Mouse (Mus musculus): Measurements from ENCODE around the gene Dnase1.
"Not testable (repeated sequence)": the region's sequence is repeated elsewhere in the genome, so short reads cannot be mapped to it uniquely, and the experiment has no call there.

The Dnase1 gene

DNA sequence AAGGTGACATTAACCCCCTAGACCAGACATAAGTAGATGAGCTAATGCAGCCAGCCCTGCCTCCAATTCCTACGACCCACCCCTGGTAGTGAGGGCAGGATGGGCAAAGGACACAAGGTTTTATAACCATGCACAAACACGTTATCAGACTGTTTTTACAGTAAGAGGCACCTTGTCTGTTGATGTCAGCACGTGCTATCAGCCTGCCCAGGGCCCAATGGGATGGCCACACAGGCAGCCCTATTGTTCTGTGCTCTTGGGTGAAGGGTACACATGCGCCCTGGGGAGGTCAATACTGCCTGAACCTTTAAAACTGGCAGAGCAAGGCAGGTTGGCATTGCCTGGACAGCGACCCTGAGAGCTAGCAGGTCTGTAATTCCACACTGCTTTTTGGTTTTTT is at the start of gene Dnase1:
Gene Dnase1, plus strand, starts transcription at position 136 of the 400 bp plus-strand sequence.
- no peak for DNase-seq (ENCODE audit: low read depth)

DNA sequence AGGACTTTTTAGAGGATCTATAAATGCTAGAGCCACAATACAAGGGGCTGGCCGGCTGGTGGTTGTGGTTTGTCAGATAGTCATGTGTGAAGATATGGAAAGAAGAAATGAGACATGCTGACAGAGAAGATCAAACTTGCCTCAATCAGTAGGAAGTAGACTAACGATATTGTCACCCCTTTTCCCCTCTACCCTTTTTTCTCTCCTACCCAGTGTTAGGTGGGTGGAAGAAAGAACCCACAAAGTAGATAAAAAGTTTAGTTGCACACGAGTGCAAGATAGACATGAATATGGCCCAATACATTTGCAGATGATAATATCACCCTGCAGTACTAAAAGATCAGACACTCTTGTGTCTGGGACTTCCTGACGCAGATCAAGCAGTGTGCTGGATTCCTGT is 48.3 kb upstream of the Dnase1 start:
- no peak for DNase-seq (ENCODE audit: low read depth)

DNA sequence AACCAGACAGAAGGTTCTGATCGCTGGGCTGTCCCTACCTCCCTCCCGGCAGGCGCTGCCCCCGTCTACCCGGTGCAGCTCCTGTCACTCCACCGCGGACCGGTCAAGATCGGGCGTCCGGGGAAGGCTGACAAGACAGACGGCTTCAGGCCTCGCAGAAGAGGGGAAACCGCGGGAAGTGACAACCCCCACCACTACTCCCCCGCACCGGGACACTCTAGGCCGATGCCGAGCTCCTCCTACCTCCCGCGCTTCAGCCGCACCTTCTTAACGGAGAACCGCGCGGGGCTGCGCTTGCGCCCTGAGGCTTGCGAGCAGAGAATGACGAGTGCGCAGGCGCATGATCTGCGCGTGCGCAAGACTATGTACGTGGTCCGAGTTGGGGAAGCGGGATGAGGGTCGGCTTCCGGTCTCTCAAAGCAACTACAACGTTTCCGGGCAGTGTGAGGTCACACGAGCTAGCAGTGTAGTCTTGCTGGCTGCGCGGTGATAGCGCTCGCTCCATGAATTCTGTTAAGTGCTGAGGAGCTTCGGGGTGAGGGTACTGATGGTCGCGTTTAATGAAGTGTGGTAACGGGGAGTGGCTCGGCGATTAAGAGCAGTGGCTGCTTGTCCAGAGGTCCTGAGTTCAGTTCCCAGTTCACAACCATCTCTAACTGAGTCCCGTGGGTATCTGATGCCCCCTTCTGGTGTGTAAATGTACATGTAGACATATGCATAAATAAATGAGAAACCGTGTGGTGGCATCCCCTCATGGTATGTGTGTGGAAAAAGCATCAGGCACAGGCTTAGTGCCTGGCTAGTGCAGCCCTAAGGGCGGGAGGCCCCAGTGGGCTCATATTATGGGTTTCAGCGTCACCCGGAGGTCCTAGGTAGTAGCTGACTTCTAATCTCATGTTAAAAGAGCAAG is 33.0 kb upstream of the Dnase1 start, which contains the start of gene Slx4:
Gene Slx4, minus strand, starts transcription at position 282 of the 910 bp plus-strand sequence.
- peak; percentile 98 for DNase-seq (ENCODE audit: low read depth)

DNA sequence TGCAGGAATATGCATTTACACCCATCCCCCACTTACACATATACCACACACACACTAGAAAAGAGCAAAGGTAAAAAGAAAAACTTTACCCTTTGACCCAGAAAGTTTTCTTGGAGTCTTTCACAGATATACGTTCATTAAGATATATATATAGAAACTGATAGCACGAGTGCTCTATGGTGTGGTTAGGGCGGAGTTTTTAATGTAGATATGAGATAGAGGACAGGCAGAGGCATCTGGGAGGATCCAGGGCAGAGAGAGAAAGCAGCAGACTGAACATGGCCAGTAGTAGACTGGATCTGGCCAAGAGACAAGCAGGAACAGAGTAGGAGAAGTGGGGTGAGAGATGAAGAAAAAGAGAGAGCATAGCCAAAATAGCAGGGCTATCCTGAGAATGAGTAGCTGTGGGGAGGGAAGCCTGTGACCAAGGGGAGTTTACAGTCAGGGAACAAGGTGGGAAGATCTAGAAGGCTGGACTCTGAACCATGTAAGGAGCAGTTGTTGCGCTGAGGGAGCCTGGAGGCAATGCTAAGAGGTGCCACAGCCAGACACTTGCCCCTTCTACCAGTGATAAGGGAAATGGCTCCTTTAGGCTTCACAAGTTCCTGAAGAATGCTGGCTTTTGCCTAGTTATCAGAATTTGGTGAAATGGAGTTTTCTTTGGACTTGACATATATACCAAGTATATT is 23.7 kb upstream of the Dnase1 start:
- no peak for DNase-seq (ENCODE audit: low read depth)

DNA sequence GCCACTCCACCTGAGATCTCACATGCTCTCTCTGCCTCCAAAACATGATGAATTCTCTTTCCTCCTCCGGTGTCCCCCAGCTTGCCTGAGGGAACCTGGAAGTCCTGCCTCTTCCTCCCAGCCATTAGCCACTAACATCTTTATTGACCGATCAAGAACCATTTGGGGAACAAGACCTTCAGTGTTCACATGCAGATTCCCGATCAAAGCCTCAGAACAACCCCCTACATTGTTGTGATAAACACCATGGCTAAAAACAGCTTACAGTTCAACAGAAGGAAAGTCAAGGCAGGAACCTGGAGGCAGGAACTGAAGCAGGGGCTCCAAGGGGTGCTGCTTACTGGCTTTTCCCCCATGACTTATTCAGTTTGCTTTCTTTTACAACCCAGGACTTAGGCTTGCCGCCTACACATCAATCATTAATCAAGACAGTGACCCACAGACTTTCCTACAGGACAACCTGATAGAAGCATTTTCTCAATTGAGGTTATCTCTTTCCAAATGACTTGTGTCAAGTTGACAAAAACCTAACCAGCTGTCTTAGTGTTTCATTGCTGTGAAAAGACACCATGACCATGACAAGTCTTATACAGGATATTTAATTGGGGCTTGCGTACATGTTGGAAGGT is 22.6 kb upstream of the Dnase1 start:
- DNase-seq (ENCODE audit: low read depth): no peak

DNA sequence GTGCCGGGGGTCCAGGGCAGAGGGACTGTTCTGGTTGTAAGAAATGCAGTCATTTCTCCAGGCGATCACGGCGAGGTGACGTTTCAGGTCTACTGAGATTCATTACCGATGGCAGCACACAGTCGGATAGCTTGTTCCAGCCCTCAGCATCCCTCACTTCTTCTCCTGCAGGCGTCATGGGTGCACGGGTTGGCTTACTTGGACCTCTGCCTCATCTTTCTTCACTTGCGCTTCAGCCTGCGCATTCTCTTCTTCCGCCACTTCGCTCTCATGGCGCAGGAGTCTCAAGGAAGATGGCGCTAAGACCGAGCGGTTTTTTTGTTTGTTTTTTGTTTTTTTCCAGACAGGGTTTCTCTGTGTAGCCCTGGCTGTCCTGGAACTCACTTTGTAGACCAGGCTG is 20.0 kb upstream of the Dnase1 start:
- not testable (repeated sequence) for DNase-seq (ENCODE audit: low read depth)

DNA sequence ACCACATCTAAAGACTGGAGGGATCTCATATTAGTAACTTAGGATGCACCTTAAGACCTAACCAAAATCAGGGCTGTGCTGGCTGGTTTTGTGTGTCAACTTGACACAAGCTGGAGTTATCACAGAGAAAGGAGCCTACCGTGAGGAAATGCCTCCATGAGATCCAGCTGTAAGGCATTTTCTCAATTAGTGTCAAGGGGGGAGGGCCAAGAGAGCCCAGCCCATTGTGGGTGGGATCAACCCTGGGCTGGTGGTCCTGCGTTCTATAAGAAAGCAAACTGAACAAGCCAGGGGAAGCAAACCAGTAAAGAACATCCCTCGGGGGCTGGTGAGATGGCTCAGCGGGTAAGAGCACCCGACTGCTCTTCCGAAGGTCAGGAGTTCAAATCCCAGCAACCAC is 19.3 kb upstream of the Dnase1 start:
- DNase-seq (ENCODE audit: low read depth): not testable (repeated sequence)

DNA sequence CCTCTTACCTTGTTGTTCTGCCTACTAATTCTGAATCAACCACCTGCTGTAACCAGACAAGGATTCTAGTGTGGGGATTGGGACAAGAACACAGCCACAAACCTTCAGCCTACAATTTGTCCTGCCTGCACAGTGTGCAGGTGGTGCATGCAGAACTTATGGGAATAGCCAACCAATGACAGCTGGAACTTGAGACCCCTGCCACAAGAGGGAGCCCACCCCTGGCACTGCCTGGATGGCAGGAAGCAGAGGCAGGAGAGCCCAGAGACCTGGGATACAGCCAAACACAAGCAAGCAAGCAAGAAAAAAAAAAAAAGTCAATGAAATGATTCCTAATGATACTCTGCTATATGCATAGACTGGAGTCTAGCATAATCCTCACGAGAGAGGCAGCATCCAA is 15.5 kb upstream of the Dnase1 start:
- no peak for DNase-seq (ENCODE audit: low read depth)

DNA sequence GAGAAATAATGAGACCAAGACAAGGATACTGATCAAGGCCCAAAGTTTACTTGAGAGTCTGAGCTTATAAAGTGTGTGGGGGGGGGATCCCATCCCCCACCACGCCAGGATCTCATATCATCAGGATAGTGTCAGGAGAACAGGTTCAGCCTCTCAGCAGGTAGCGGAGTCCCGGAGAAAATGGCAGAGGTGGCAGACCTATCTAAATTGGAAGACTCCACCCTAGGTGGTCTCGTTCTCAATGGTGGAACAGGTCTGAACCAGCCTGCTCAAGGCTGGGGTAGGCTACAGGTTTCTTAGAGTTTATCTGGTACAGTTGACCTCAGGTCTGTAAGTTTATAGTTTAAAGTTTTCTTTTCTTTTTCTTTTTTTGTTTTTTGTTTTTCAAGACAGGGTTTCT is 14.0 kb upstream of the Dnase1 start:
- no peak for DNase-seq (ENCODE audit: low read depth)

DNA sequence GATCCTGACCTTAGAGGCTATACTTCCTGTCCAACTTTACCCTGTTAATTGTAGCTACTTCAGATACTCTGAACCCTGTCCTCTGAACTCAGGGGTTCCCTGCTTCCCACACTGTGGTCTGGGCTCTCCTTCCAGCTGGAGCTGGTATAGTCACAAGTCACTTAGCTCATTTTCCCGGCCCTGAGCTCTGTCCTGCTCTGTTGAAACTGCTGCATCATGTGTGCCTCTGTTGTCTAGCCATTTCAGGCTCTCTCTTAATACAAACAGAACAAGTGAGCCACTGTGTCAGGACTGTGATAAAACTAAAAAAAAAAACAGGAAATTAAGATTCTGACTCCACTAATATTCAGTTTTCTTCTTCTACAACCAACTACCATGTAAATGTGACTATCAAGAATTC is 10.1 kb upstream of the Dnase1 start:
- DNase-seq (ENCODE audit: low read depth): no peak

DNA sequence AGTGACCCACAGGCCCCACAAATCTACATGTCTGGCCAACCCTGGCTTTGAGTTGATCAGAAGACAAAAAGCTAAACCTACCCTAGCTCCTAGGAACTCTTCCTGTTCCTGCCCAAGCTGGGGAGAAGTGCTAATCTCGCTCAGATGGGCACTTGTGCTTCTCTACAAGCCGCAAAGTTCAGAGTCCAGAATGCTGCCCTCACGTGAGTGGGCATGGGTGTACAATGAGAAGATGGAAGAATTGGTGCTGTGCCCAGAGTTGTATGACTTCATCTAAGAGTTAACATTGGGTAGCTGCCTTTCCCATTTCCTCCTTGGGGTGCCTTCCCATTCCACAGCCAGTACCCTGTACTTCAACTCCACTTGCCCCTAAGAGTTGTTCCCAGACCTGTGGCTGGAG is 9.5 kb upstream of the Dnase1 start:
- no peak for DNase-seq (ENCODE audit: low read depth)

DNA sequence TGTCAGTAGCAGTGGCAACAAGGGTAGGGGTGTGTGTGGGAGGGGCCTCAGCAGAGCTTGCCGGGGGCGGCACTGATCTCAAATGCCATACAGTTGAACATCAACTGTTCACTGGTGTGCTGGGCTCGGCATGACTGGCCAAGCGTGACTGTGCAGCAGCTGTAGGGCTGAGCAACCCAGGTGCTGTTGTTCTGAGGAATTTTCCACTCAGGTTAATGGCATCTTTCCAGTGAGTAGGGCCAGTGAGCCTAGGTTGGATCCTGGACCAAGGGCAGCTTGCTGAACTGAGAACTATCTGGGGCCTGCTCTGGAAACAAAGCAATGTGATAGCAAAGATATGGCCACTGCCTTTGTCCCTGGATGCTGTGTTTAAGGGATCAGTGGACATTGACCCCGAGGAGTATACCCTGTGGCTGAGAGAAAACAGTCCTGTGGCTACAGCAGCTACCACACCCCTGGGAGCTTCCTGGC is 7.3 kb upstream of the Dnase1 start:
- no peak for DNase-seq (ENCODE audit: low read depth)

DNA sequence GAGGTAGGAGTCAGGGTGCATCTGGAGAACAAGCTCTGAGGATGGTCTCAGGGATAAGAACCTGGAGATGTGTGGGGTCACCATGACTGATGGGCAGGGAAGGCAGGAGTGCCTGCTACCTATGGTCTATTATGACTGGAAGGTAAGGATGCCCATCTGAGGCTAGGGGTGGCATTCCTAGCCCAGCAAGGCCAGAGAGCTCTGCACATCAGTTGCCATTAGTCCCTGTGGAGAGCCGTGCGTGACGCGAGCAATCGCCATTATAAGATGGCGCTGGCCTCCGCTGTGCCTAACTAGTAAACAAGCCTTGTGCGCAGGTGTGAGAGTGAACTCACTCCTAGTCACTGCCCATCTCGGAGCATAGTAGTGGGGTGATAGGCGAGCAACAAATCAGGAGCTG is 6.2 kb upstream of the Dnase1 start:
- no peak for DNase-seq (ENCODE audit: low read depth)

DNA sequence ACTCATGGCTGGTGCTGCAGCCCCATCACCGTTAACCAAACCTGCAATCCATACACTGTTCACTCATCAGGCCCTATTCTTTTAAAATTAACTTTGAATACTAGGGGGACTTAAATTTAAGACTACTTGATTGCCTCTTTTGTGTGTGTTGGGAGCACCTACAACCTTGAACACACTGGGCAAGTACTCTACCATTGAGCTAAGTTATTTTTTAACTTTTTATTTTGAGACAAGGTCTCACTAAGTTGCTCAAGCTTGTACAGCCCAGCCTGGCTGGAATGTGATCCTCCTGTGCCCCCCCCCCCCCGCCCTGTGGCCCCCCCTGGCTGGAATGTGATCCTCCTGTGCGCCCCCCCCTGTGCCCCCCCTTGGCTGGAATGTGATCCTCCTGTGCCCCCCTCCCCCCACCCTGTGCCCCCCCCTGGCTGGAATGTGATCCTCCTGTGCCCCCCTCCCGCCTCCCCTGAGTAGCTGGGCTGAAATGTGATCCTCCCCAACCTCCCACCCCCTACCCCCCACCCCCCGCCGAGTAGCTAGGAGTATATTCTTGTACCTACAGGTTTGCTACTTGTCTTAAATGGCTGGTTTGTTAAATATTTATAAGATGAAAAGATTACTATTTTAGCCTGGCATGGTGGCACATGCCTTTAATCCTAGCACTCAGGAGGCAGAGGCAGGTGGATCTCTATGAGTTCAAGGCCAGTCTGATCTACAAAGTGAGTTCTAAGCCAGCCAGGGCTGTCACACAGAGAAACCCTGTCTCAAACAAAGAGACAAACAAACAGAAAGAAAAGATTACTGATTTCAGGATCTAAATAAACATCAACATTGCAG is 5.1 kb upstream of the Dnase1 start:
- no peak for DNase-seq (ENCODE audit: low read depth)

DNA sequence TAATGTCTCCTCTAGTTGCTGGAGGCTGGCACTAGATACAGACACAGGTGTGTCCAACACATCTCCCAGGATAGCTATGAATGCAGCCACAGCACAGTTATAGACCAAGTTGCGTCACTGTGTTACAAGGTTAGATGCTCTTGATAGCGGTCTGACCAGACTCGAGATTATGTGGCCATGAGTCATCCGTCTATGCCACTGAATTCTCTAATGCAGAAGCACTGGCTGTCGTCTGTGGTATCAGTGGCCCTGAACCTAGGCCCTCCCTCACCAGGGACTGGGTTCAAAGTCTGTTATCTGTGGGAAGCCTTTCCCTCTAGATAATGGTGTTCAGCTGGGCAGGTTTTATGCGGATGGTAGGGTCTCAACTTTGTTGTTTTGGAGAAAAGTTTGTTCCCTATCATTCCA is 4.4 kb upstream of the Dnase1 start:
- DNase-seq (ENCODE audit: low read depth): peak; percentile 97

DNA sequence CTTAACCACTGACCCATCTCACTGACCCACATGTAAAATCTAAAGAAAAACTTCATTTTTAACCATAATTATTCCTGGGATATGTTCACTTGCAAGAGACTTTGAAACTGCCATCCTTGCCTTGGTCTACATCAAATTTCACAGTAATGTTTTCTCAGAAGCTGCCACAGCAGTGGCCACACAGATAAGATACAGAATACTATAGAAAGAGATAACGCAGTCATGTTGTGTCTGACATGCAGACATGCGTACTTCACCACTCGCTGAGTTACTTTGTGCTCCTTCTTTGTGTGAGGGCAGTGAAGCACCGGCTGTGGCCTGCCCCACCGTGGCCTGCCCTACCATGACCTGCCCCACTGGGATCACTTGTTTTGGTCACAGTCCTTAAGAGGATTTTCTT is 2.8 kb upstream of the Dnase1 start:
- DNase-seq (ENCODE audit: low read depth): no peak

DNA sequence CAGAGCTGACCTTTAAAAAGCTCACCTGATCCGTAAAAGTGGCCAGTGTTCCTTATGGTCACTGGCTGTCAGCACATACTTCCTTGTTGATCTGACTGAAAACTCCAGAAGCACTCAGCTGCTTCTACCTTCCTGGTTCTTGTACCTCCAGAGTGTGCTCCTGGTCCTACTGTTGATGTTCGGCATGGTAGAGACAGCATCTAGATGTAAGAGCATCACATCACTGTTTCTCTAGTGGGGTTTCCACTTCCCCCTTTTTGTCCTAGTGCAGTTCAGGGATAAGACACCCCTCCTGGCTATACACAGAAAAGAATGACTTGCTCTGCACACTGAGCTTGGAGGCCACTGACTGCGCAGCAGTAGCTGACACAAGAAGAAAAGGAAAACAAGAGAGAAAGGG is 2.3 kb upstream of the Dnase1 start:
- DNase-seq (ENCODE audit: low read depth): no peak

DNA sequence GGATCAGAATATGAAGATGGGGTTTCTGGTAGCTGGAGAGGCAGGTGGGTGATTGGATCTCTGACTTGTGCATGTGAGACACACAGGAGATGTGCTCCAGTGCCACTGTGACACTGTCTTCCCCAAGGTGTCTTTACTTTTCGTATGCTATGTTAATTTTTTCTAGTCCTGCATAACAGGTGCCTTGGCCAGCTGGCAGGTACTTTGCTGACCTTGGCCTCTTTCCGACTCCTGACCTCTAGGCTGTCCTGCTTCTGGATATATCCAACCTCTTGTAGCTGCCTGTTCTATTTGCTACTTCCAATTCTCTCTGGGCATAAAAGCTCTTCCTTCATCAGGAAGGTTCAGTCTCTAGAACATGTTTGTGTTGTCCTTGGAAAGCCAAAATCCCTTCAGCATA is 1.2 kb upstream of the Dnase1 start:
- no peak for DNase-seq (ENCODE audit: low read depth)

DNA sequence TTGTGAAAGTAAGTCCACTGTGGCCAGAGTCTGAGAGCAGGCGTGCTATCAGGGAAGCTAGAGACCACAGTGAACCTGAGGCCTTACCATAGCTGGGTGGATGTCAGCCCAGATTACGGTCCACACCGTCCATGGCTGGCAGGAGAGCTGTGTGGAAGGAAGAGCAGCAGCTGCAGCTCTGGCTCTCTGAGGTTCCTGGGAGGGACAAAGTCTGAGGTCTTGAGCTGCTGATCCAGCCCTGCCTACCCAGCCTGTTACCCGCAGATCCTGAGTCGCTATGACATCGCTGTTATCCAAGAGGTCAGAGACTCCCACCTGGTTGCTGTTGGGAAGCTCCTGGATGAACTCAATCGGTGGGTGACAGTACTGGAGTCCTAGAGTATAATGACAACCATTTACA is 948 bp downstream of the Dnase1 start:
- no peak for DNase-seq (ENCODE audit: low read depth)

DNA sequence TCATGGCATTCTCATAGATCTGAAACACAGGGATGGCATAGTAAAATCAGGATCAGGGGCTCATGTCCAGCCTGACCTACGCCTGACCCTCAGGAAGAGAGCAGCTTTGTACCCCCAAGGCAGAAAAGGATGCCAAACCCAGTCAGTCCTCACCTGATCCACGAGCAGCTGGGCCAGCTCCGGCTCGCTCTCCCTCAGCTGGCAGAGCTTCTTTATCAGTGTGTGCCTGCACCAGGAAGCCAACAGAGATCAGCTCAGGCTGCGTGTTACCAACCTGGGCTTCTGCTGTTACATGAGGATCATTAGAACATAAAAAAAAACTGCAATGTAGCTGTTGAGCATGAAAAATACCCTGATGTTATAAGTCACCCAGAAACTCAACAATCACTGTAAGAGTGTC is 3.5 kb downstream of the Dnase1 start:
- DNase-seq (ENCODE audit: low read depth): no peak

DNA sequence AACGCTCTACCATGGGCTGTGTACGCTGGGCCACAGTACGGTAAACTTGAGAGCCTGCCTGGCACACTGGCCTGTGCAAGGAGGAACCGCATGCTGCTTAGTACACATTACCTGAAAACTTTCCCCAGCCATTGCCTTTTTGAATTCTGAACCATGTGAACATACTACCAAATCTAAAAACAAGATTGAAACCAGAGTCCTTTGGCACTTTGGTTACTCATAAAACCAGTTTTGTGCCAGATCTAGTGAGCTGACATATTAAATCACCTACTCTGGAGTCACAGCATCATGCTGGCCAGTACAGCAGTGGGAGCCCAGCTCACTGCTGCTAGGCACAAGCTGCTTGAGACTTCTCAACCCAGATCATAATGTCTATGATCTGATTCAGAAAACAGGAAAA is 4.9 kb downstream of the Dnase1 start:
- no peak for DNase-seq (ENCODE audit: low read depth)

DNA sequence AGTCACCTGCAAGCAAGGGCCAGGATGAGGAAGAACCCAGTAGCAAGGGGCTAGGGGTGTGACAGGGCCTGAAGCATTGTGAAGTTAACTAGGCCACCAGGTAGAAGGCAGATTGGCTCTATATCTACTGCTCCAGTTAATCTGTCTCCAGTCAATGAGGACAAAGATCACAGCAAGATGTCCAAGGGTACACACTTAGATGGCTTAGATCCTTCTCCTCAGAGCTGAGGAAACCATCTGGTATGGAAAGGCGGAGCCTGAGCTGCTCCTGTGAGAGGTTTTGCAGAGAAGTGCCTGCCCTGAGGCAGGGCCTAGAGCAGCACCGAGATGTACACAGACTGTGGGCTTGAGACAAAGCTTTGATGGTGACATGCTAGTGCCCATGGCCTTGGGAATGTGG is 7.4 kb downstream of the Dnase1 start:
- no peak for DNase-seq (ENCODE audit: low read depth)

Measured in 416B (cell line).